Mouse (Mus musculus): ENCODE data around the gene Ifi27l2a.
"Not testable (repeated sequence)": the region's sequence is repeated elsewhere in the genome, so short reads cannot be mapped to it uniquely, and the experiment has no call there.

GRCm38 (mm10) chr12:103484200-103484972 lies 40.9 kb upstream of the Ifi27l2a start:
- not testable (repeated sequence) for TF ChIP-seq CTCF (IDR thresholded peaks at IDR 0.05; ENCODE audit: extremely low read depth, insufficient read length, insufficient replicate concordance, low read depth, low read length); POLR2A (IDR thresholded peaks at IDR 0.05; ENCODE audit: low read depth, low read length)
